Mouse (Mus musculus) liver, embryonic 11.5 days (tissue): ENCODE data around the gene Rplp2. TPM values are rescaled to one million over a fixed set of nuclear protein-coding genes. Genes with fewer than 3 reads are reported as not detected.
"Not testable (repeated sequence)": the region's sequence is repeated elsewhere in the genome, so short reads cannot be mapped to it uniquely, and the experiment has no call there.

Experiments
- ATAC-seq: fragments of 200-750 bp; cut with Nextera tagmentation; replicated peaks from 2 replicates; pipeline ENCODE4 v1.8.0; 2017; ENCODE audit warnings: moderate number of reproducible peaks, mild to moderate bottlenecking, moderate TSS enrichment, moderate library complexity; ENCODE audit not compliant: low FRiP score
- DNase-seq: peaks from one replicate; pipeline ENCODE4 v3.0.0-alpha.2; 2017; ENCODE audit warnings: low spot score
- H3K27ac ChIP-seq: fragments of 300-500 bp; sonication (generic); 2 replicates; pipeline ENCODE4 v1.5.1; 2014; ENCODE audit warnings: mild to moderate bottlenecking, low read depth, low read length, control low read depth
- H3K27me3 ChIP-seq: fragments of 300-500 bp; sonication (generic); replicated peaks from 2 replicates; pipeline ENCODE4 v1.6.1; 2014; ENCODE audit warnings: low read length, mixed read lengths; ENCODE audit not compliant: control insufficient read depth, insufficient read depth
- H3K36me3 ChIP-seq: fragments of 300-500 bp; sonication (generic); 2 replicates; pipeline ENCODE4 v1.6.1; 2014; ENCODE audit warnings: mild to moderate bottlenecking, low read length, moderate library complexity, mixed read lengths; ENCODE audit not compliant: control insufficient read depth, insufficient read depth
- H3K4me1 ChIP-seq: fragments of 300-500 bp; sonication (generic); replicated peaks from 2 replicates; pipeline ENCODE4 v1.6.1; 2014; ENCODE audit warnings: low read length, mixed read lengths; ENCODE audit not compliant: control insufficient read depth, insufficient read depth
- H3K4me2 ChIP-seq: fragments of 300-500 bp; sonication (generic); 2 replicates; pipeline ENCODE4 v1.6.1; 2014; ENCODE audit warnings: mild to moderate bottlenecking, control low read depth, moderate library complexity
- H3K4me3 ChIP-seq: fragments of 300-500 bp; sonication (generic); 2 replicates; pipeline ENCODE4 v1.5.1; 2014; ENCODE audit warnings: low read depth, low read length, control low read depth
- H3K9ac ChIP-seq: fragments of 300-500 bp; sonication (generic); 2 replicates; pipeline ENCODE4 v1.6.1; 2014; ENCODE audit warnings: low read depth, low read length, control low read depth
- H3K9me3 ChIP-seq: fragments of 300-500 bp; sonication (generic); 2 replicates; pipeline ENCODE4 v1.6.1; 2016; ENCODE audit warnings: low read length, inconsistent platforms, mixed read lengths; ENCODE audit not compliant: control insufficient read depth
- WGBS: fragments of 180-500 bp; shearing (Covaris S2); extraction: QIAGEN DNeasy Blood & Tissue Kit; methylation state at CpG from one replicate; pipeline ENCODE4 v1.1.7; 2014; 5-methylcytosine and 5-hydroxymethylcytosine counted together
- polyA plus RNA-seq: library from polyadenylated mRNA; unstranded; fragments of >200 nt; fragmentation: Nextera tagmentation; extraction: Ambion mirVana; gene quantifications from 2 replicates; pipeline ENCODE4 v1.2.1, GENCODE M21; 2014

The Rplp2 gene
- 1,652 and 1,836 TPM in 2 replicates for polyA plus RNA-seq

GRCm38 (mm10) chr7:141447110-141447991, at the start of gene Rplp2:
Gene Rplp2, plus strand, starts transcription at chr7:141447370.
- Histone ChIP-seq H3K4me2 (peak within 1 kb of the TSS; percentile 91), H3K27me3 (no peaks in the 10 kb centered on the region), H3K9me3 (no peaks in the 10 kb centered on the region), H3K9ac (peak within 1 kb of the TSS; percentile 96), H3K4me3 (peak within 1 kb of the TSS; percentile 84), H3K36me3 (peaks cover 33% of the 10 kb centered on the region), H3K4me1 (peaks cover 24% of the 10 kb centered on the region), H3K27ac (peak within 1 kb of the TSS; percentile 82)
- DNase-seq (peak; percentile 95), ATAC-seq (peak; percentile 84)
- WGBS: under 1% methylated on average over 63 of the region's 63 CpGs

- Histone ChIP-seq H3K27ac (no peak overlapping the region), H3K27me3 (no peaks in the 10 kb centered on the region), H3K4me2 (no peak overlapping the region), H3K4me3 (no peak overlapping the region), H3K9ac (no peak overlapping the region), H3K36me3 (peaks cover 43% of the 10 kb centered on the region), H3K4me1 (no peaks in the 10 kb centered on the region), H3K9me3 (no peaks in the 10 kb centered on the region)
- DNase-seq (peak; percentile 45), ATAC-seq (peak; percentile 67)
- WGBS: 52% methylated on average over 5 of the region's 5 CpGs
These were observed 43.9 kb upstream of the Rplp2 start for GRCm38 (mm10) chr7:141403305-141403704.

- no peak for ATAC-seq
- no peak overlapping the region for H3K4me2 ChIP-seq
- H3K9ac ChIP-seq: no peak overlapping the region
- DNase-seq: no peak
- H3K4me1 ChIP-seq: no peaks in the 10 kb centered on the region
- H3K9me3 ChIP-seq: no peaks in the 10 kb centered on the region
- H3K27ac ChIP-seq: no peak overlapping the region
- H3K36me3 ChIP-seq: peaks cover 35% of the 10 kb centered on the region
- 78% methylated on average over 4 of the region's 4 CpGs for WGBS
- H3K4me3 ChIP-seq: no peak overlapping the region
- no peaks in the 10 kb centered on the region for H3K27me3 ChIP-seq
These were observed 41.7 kb upstream of the Rplp2 start for GRCm38 (mm10) chr7:141405466-141405865.

GRCm38 (mm10) chr7:141407670-141408069, 39.5 kb upstream of the Rplp2 start:
- H3K27ac ChIP-seq, H3K27me3 ChIP-seq, H3K9me3 ChIP-seq, H3K4me1 ChIP-seq, H3K4me3 ChIP-seq, ATAC-seq, DNase-seq, H3K9ac ChIP-seq, H3K4me2 ChIP-seq: not testable (repeated sequence)
- 94% methylated on average over 7 of the region's 7 CpGs for WGBS
- H3K36me3 ChIP-seq: peaks cover 18% of the 10 kb centered on the region

- no peak overlapping the region for H3K9ac ChIP-seq
- H3K27me3 ChIP-seq: no peaks in the 10 kb centered on the region
- 19% methylated on average over 11 of the region's 11 CpGs for WGBS
- ATAC-seq: peak; percentile 69
- H3K36me3 ChIP-seq: peaks cover 9% of the 10 kb centered on the region
- no peaks in the 10 kb centered on the region for H3K9me3 ChIP-seq
- no peak overlapping the region for H3K4me2 ChIP-seq
- no peak overlapping the region for H3K27ac ChIP-seq
- H3K4me3 ChIP-seq: no peak overlapping the region
- peaks cover 8% of the 10 kb centered on the region for H3K4me1 ChIP-seq
- DNase-seq: peak; percentile 74
These were observed 38.3 kb upstream of the Rplp2 start for GRCm38 (mm10) chr7:141408833-141409232.

GRCm38 (mm10) chr7:141410631-141411030, 36.5 kb upstream of the Rplp2 start:
- Histone ChIP-seq H3K27ac (no peak overlapping the region), H3K9ac (no peak overlapping the region), H3K4me3 (no peak overlapping the region), H3K4me2 (no peak overlapping the region), H3K4me1 (peaks cover 14% of the 10 kb centered on the region), H3K27me3 (no peaks in the 10 kb centered on the region), H3K36me3 (peaks cover 9% of the 10 kb centered on the region), H3K9me3 (no peaks in the 10 kb centered on the region)
- ATAC-seq (no peak), DNase-seq (no peak)
- 91% methylated on average over 8 of the region's 8 CpGs for WGBS

GRCm38 (mm10) chr7:141411667-141412066, 35.5 kb upstream of the Rplp2 start:
- Histone ChIP-seq H3K27me3 (no peaks in the 10 kb centered on the region), H3K4me3 (no peak overlapping the region), H3K36me3 (peaks cover 9% of the 10 kb centered on the region), H3K9ac (no peak overlapping the region), H3K27ac (no peak overlapping the region), H3K9me3 (no peaks in the 10 kb centered on the region), H3K4me2 (no peak overlapping the region), H3K4me1 (peaks cover 14% of the 10 kb centered on the region)
- ATAC-seq (no peak), DNase-seq (no peak)
- 88% methylated on average over 1 of the region's 1 CpGs for WGBS

GRCm38 (mm10) chr7:141413331-141413730, 33.8 kb upstream of the Rplp2 start:
- 4% methylated on average over 16 of the region's 16 CpGs for WGBS
- peak overlapping the region; percentile 69; the same call in 1 of the 2 replicates for H3K27ac ChIP-seq
- peak overlapping the region; percentile 82 for H3K4me3 ChIP-seq
- H3K27me3 ChIP-seq: no peaks in the 10 kb centered on the region
- peaks cover 14% of the 10 kb centered on the region for H3K4me1 ChIP-seq
- DNase-seq (peak; percentile 40), ATAC-seq (peak; percentile 27)
- peak overlapping the region; percentile 88 for H3K9ac ChIP-seq
- no peaks in the 10 kb centered on the region for H3K9me3 ChIP-seq
- H3K36me3 ChIP-seq: peaks cover 5% of the 10 kb centered on the region; the same call in 1 of the 2 replicates
- H3K4me2 ChIP-seq: peak overlapping the region; percentile 92
